Mouse (Mus musculus): ENCODE measurements at regions not wholly inside any gene's neighbourhood (a gene's known extent, or its start where the extent isn't known, plus 50 kb on each side); places are given as distances from the start of the nearest gene placed in this dataset.
"Not testable (repeated sequence)": the region's sequence is repeated elsewhere in the genome, so short reads cannot be mapped to it uniquely, and the experiment has no call there.

DNA sequence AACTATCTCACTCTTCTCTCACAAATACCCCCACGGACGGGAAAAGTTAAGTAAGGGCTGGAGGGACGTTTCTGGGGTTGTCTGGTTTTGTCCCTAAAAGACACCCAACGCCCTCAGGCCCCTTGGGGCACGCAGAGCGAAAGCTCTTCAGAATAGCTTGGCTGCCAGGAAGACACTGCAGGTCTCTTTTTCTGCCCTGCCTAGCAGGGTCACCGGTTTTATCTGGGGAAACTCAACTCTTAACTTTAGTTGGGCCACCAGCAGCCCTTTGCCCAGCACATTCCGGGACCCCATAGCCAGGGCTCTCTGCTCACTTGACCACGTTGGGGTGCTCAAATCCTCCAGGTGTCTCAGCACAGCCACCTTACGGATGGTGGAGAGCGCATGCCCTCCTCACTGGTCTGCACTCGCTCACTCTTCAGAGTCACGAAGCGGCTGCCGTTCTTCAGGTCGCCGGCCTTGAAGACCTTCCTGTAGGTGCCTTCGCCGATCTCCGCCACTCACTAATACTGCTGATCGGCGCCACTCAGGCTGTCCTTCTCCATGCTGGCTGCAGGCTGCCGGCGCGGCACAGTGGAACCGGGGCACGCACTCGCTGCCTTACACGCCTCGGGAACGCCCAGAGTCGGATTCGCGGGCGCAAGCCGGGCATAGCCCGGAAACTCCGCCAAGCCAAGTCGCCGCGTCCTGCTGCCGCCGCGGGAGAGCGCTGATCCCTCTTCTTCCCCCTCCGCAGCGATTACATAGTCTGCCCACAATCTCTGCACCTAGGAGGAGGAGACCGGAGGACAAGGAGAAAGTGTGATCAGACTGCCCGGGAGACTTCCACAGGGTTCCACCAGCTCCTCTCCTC is 83.0 kb downstream of the Ulbp1 start:
- CTCF ChIA-PET, result no interaction called here

- CTCF ChIA-PET, result not testable (repeated sequence)
These were observed 114.6 kb downstream of the Ulbp1 start for GRCm38 (mm10) chr10:7358791-7359190.

DNA sequence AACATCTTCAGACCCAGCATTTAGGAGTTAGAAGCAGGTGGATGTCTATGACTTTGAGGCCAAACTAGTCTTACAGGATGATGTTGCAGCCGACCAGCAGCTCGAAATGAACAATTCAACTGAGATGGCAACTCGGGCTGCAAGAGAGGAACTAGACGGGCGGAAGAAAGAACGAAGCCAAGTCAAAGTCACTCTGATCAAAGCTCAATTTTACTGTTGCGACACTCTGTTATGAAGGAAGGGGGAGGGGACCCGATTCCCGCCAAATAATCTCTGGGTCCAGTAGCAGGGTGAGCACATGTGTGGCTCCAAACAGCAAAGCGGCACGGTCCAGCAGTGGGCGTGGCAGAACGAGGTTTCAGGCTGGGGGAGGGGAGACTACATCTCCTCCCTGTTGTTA is 129.1 kb downstream of the Ulbp1 start:
- CTCF ChIA-PET, result not testable (repeated sequence)

- CTCF ChIA-PET, result not testable (repeated sequence)
These were observed 129.7 kb downstream of the Ulbp1 start for GRCm38 (mm10) chr10:7343736-7344135.

DNA sequence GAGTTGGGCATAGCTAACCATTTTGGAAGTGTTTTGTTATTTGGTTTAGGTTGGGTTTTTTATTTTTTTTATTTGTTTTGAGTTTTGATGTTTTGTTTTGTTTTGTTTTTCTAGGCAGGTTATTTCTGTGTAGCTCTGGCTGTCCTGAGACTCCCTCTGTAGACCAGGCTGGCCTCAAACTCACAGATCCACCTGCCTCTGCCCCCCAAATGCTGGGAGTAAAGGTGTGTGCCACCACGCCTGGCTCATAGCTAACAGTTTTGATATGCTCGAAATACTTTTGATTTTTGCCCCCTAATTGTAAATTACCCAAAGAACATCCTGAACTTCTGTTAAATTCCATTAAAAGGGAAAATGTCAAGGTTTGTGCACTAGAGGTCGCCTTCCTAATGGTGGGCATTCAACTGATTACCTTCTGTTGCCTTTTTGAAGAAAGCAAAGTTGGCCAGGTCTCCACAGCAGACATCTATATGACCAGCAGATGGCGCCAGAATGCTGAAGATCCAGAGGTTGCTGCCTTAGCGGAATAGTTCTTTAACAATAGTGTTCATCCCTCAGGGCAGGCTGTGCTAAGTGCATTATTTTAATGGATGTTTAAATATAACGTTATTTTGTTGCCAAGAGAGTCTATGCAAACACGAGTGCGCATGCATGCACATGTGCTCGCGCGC is 121.2 kb upstream of the Cnksr3 start:
- CTCF ChIA-PET, result no interaction called here

DNA sequence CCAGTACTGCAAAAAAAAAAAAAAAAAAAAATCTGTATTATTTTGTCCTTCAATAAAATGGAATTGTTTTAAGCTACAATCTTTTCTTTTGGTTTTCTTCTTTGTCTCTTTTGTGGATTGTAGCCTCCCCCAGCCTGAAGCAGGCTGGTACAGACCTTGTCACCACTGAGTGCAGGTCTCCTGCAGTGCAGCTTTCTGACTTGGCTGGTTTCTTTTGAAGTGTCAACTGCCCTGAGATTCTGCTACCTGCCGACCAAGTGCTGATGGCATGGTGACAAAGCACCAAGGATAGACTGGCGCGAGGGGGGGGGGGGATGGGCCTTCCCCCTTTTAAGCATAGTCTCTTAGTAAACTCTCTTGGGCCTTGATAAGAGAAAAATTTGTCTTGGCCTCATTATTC is 116.2 kb upstream of the Cnksr3 start:
- CTCF ChIA-PET, result interaction anchor here (0.6 kb wide), 1 partner anchor 106 kb away, joined by 3 read pairs; no protein-coding TSS in a partner anchor

DNA sequence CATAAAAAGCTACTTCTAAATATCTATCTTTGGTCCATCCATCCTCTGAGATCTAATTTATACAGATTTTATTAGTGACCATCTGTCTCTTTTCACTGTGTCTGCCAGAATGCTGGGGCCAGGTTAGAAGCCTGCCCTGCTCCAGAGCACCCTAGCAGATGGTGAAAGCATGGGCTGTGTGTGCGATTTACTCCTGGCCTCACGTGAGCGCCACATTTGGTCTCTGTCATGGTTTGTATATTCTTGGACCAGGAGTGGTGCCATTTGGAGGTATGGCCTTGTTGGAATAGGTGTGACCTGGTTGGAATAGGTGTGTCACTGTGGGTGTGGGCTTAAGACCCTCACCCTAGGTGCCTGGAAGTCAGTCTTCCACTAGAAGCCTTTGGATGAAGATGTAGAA is 115.0 kb upstream of the Cnksr3 start:
- CTCF ChIA-PET, result not testable (repeated sequence)

DNA sequence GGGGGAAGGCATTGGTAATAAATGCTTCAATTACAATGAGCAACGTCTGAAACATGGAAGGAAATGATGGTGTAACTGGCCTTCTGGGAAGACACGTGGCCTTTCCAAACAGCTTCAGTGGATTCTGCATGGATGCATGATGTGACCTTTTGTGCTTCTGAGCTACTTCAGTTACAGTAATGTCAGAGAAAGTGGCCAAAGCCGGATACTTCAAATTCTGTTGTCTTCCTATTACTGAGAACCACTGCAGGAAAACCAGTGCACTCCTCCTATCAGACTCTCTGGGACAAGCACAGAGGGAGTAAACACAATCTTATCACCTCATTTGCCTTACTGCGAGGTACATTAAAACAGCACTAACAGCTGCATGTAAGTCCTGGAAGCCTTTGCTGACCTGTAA is 113.0 kb upstream of the Cnksr3 start:
- CTCF ChIA-PET, result no interaction called here

DNA sequence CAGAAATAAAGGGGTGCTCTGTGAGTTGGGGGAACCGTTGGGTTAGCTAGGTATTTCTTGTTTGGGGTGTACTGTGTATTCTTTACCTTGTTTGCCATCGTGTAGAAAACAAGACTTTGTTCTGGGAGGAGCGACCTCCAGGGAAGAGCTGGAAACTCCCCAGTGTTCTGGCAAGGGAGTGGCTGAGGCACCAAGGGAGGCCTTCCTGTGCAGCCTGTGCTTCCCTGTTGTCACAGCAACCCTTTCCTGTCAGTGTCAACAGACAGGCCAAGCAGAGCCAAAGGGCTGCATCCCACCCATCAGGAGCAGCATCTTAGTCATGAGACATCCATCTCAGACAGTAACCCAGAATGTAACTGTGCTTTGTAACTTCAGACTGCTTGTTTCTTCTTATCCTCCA is 111.2 kb upstream of the Cnksr3 start:
- CTCF ChIA-PET, result no interaction called here

- CTCF ChIA-PET, result no interaction called here
These were observed 97.9 kb upstream of the Cnksr3 start for GRCm38 (mm10) chr10:7309927-7310326.

DNA sequence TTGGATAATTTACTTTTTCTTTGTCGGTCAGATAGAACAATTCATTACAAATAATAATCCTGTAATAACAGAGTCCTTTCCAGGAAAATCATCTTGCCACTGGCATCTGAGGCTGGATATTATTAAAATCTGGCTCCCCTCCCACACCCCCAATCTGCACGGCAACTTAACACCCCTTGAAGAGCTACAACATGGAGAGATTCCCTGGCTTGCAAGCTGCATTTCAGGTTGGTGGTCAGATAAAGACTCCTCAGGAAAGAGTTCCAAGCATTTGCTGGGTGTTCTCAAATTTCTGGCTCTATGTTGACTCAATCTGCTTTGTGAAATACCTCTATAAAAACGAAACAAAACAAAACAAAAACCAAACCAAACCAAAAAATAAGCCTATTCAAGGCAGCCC is 93.8 kb upstream of the Cnksr3 start:
- CTCF ChIA-PET, result not testable (repeated sequence)

- CTCF ChIA-PET, result no interaction called here
These were observed 86.3 kb upstream of the Cnksr3 start for GRCm38 (mm10) chr10:7298377-7298776.

DNA sequence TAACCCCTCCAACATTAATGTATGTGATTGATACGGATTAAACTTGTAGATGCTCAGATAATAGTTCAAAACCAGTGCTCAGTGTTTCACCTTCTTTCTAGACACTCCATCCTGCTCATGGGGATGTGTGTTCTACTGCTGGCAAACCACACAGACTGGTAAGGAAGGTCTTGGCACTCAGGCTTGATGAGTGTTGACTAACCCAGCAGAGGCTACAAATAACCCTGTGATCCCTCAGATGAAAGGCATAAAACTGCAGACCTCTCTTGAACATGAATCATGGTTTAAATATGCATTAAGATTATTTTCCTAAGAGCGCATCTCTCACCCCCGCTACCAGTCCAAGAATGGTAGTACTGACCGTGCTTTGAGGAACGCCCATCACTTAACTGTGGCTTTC is 83.9 kb upstream of the Cnksr3 start:
- CTCF ChIA-PET, result interaction anchor here (0.6 kb wide), 1 partner anchor 62 kb away, joined by 3 read pairs; no protein-coding TSS in a partner anchor

GRCm38 (mm10) chr10:7293203-7293602 is 81.2 kb upstream of the Cnksr3 start:
- CTCF ChIA-PET, result no interaction called here

DNA sequence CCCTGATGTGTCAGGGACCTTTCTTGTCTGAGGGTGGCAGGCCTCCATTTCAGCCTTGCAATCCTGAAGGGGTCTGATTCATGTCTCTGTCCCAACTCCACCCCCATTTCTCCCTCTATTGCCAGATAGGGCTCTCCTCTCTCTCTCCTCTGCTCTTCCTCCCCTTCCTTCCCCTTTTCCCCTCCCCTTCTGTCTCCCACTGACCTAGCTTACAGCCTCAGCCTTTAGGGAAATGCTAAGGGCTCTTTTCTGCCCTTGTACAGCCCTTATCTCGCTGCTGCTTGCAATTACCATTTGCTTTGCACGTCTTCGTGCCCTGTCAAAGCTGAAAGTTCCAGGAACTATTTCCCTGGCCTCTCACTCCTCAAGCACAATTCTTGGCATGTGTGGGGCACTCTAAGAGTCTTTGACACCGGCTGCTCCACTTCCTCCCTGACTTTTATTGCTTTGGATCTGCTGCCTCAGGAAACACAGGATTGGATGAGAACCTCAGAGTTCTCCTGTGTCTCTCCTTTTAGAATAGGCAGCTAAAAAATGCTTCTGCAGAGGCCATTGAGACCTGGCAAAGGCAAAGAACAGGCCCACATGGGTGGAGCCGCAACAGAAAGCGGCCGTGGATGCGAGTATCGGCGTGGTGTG is 77.9 kb upstream of the Cnksr3 start:
- CTCF ChIA-PET, result no interaction called here

DNA sequence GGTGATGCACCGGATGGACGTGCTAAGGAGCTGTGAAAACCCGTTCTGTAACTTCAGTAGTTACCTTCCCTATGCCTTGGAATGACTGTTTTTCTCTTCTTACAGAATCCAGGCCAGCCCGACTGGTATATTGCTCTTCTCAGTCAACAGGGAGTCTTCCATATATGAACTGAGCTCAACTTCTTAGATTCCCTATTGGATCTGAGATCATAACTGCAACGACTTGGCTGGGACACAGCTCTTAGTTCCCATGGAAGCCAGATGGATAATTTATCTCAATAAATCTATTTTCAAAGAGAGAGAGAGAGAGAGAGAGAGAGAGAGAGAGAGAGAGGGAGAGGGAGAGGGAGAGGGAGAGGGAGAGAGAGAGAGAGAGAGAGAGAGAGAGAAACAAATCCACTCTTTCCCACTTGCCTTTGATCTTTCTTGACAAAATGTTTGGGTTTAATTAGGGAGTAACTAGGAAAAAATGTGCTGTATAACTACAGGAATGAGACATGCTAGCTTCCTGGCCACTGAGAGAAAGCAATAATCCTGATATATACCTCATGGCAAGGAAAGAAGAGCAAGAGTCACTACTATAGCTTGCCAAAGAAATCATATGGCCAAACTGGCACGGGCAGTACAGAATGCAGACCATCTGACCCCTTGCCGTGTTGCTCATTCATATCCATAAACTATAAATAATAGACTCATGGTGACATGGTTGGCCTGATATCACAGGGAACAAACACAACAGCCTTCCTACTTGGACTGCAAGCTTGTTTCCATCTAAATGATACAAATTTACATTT is 73.3 kb upstream of the Cnksr3 start:
- CTCF ChIA-PET, result no interaction called here

DNA sequence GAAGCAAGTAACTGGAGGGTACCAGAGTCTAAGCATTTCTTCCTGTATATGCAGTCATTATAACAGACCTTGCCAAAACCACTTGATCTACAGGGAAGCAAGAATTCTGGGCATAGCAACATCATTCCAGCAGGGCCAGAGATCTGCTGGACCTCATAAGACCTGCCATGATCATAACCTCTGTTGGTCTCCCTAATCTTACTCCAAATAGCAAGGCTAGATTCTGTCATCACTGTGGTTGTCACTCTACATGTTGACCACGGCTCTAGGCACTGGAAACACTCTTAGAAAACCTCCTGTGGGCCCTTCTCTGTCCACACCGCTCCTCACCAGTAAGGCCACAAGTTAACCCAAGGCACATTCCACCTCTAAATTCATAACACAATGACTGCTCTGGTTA is 68.4 kb upstream of the Cnksr3 start:
- CTCF ChIA-PET, result no interaction called here

- CTCF ChIA-PET, result no interaction called here
These were observed 66.8 kb upstream of the Cnksr3 start for GRCm38 (mm10) chr10:7278820-7279219.

GRCm38 (mm10) chr10:7275357-7275756 is 63.3 kb upstream of the Cnksr3 start:
- CTCF ChIA-PET, result interaction anchor here (0.7 kb wide), 1 partner anchor 896 kb away, joined by 4 read pairs; no protein-coding TSS in a partner anchor

DNA sequence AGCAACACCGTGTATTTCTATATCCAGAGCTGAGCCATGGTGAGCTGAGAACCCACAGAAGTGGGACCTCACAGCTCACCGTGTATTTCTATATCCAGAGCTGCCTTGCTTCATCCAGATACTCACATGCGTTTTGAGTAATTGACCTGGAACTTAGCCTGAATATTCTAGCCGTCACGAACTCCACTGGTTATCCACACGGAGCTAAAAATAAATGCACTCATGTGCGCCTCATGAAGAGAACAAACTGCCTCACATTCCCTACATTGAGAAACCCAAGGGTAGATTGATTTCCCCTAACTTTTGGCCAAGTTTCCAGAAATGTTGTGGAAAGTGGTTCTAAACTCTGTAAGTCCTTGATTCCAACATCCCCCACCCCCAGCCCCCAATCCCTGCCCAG is 62.4 kb upstream of the Cnksr3 start:
- CTCF ChIA-PET, result no interaction called here

GRCm38 (mm10) chr10:7271156-7271555 is 59.1 kb upstream of the Cnksr3 start:
- CTCF ChIA-PET, result no interaction called here

DNA sequence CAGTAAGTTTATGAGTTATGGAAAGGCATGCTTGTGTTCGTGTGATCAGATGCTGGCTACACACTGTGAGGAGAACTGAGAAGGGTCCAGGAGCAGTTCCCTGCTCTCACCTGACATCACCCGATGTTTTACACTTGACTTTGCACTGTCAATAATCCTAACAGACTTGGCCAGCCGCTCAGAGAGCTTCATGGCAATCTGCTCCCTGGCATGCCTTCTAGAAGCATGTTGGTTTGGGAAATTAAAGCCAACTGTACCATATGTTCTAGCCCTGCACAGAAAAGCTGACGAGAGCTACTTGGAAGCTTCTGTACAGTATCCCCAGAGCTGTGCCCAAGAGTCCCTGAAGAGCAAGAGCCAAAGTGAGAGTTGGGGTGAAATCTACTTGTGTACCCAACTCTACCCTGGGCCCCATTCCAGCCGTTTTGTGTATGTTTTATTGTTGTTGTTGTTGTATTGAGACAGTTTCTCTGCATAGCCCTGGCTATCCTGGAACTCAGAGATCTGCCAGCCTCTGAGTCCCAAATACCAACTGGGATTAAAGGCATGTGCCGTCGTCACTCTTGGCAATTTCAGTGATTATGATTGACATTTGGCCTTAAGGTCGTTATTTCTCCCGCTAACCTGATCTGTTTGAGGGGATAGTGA is 56.5 kb upstream of the Cnksr3 start:
- CTCF ChIA-PET, result interaction anchor here (0.6 kb wide), 1 partner anchor 374 kb away, joined by 5 read pairs; no protein-coding TSS in a partner anchor
